Mouse (Mus musculus) myocyte (in vitro differentiated cells): ENCODE data around the gene Pnkd. TPM values are rescaled to one million over a fixed set of nuclear protein-coding genes. Genes with fewer than 3 reads are reported as not detected.

ENCODE experiments used
- H3K27me3 ChIP-seq: one replicate; pipeline ENCODE4 v1.6.1; 2011; ENCODE audit not compliant: control insufficient read depth, insufficient read depth, insufficient read length
- H3K36me3 ChIP-seq: one replicate; pipeline ENCODE4 v1.6.1; 2011; ENCODE audit not compliant: control insufficient read depth, insufficient read depth
- H3K4me2 ChIP-seq: one replicate; pipeline ENCODE4 v1.6.1; 2011; ENCODE audit warnings: low read depth, control low read depth
- H3K4me3 ChIP-seq: one replicate; pipeline ENCODE4 v1.5.1; 2011; ENCODE audit warnings: mild to moderate bottlenecking, control low read depth, moderate library complexity
- H3K79me2 ChIP-seq: one replicate; pipeline ENCODE4 v1.6.1; 2011; ENCODE audit not compliant: control insufficient read depth, insufficient read depth
- H3ac ChIP-seq: one replicate; pipeline ENCODE4 v1.6.1; 2011; ENCODE audit not compliant: control insufficient read depth, insufficient read length
- CEBPB ChIP-seq: IDR thresholded peaks from 2 replicates; pipeline ENCODE4 v1.6.1; 2011; ENCODE audit warnings: mild to moderate bottlenecking, moderate library complexity; ENCODE audit not compliant: poor library complexity, insufficient read depth, severe bottlenecking
- E2F4 ChIP-seq: IDR thresholded peaks from one replicate; pipeline ENCODE4 v1.6.1; 2011; ENCODE audit warnings: mild to moderate bottlenecking, control low read depth, moderate library complexity; ENCODE audit not compliant: insufficient read depth
- MAX ChIP-seq: IDR thresholded peaks from one replicate; pipeline ENCODE4 v1.6.1; 2011; ENCODE audit warnings: low read depth, mild to moderate bottlenecking, control low read depth
- MYOD1 ChIP-seq, 3 experiments: IDR thresholded peaks; one replicate each; pipeline ENCODE4 v1.6.1; 2011; ENCODE audit warnings: control low read depth in 2 of 3, low read depth in 2 of 3, mild to moderate bottlenecking in 2 of 3, moderate library complexity in 1 of 3; ENCODE audit not compliant: insufficient read length in 2 of 3, control insufficient read depth in 1 of 3
- MYOG ChIP-seq, 3 experiments: IDR thresholded peaks; one replicate each; pipeline ENCODE4 v1.6.1; 2011; ENCODE audit warnings: control low read depth in 2 of 3, low read depth in 2 of 3, mild to moderate bottlenecking in 2 of 3; ENCODE audit not compliant: insufficient read length in 2 of 3, control insufficient read depth in 1 of 3, insufficient read depth in 1 of 3
- POLR2A ChIP-seq: IDR thresholded peaks from one replicate; pipeline ENCODE4 v1.6.1; 2011; ENCODE audit warnings: low read depth, mild to moderate bottlenecking, control low read depth, moderate library complexity; ENCODE audit not compliant: insufficient read length
- POLR2AphosphoS2 ChIP-seq: IDR thresholded peaks from one replicate; pipeline ENCODE4 v1.6.1; 2011; ENCODE audit warnings: low read depth, control low read depth; ENCODE audit not compliant: insufficient read length
- REST ChIP-seq: IDR thresholded peaks from one replicate; pipeline ENCODE4 v1.6.1; 2011; ENCODE audit warnings: mild to moderate bottlenecking, control low read depth, moderate library complexity; ENCODE audit not compliant: insufficient read depth, insufficient read length
- SRF ChIP-seq: IDR thresholded peaks from one replicate; pipeline ENCODE4 v1.6.1; 2011; ENCODE audit warnings: low read depth; ENCODE audit not compliant: control insufficient read depth, insufficient read length
- TCF12 ChIP-seq: IDR thresholded peaks from one replicate; pipeline ENCODE4 v1.6.1; 2011; ENCODE audit warnings: mild to moderate bottlenecking, control low read depth; ENCODE audit not compliant: poor library complexity, insufficient read depth, severe bottlenecking
- TCF3 ChIP-seq: IDR thresholded peaks from one replicate; pipeline ENCODE4 v1.6.1; 2011; ENCODE audit warnings: low read depth, control low read depth; ENCODE audit not compliant: insufficient read length
- USF1 ChIP-seq: IDR thresholded peaks from one replicate; pipeline ENCODE4 v1.6.1; 2011; ENCODE audit warnings: low read depth, mild to moderate bottlenecking, control low read depth, moderate library complexity
- polyA plus RNA-seq: library from polyadenylated mRNA; unstranded; fragments of >200 nt; fragmentation: generic; extraction: Trizol; gene quantifications from one replicate; pipeline ENCODE4 v1.2.1, GENCODE M21; 2012; ENCODE audit warnings: missing spikeins

Pnkd gene
- polyA plus RNA-seq, 1 experiment, result 93.7 TPM

GRCm38 (mm10) chr1:74387386-74387988, 102.8 kb downstream of the Pnkd start:
- peaks cover 7% of the 10 kb centered on the region for H3K79me2 ChIP-seq
- peak overlapping the region; percentile 30 for H3K4me3 ChIP-seq
- H3ac ChIP-seq, result no peak overlapping the region
- TF ChIP-seq MYOD1 (IDR thresholded peaks at IDR 0.05; ENCODE audit: control insufficient read depth in 1 of 3, insufficient read length in 2 of 3, low read depth in 2 of 3), result no peak
- no peak for TF ChIP-seq TCF3
- TF ChIP-seq MAX, result no peak
- no peak for TF ChIP-seq SRF
- TF ChIP-seq TCF12, result no peak
- TF ChIP-seq CEBPB, result no peak
- no peak for TF ChIP-seq POLR2AphosphoS2
- no peak for TF ChIP-seq USF1
- no peak for TF ChIP-seq MYOG (IDR thresholded peaks at IDR 0.05; ENCODE audit: control insufficient read depth in 1 of 3, insufficient read depth in 1 of 3, insufficient read length in 2 of 3, low read depth in 2 of 3)
- TF ChIP-seq E2F4, result no peak
- no peak for TF ChIP-seq POLR2A
- no peak for TF ChIP-seq REST
- H3K27me3 ChIP-seq, result no peaks in the 10 kb centered on the region
- H3K4me2 ChIP-seq, result peak overlapping the region; percentile 66
- H3K36me3 ChIP-seq, result no peaks in the 10 kb centered on the region

GRCm38 (mm10) chr1:74388398-74388920, 103.7 kb downstream of the Pnkd start:
- H3K79me2 ChIP-seq, result peaks cover 16% of the 10 kb centered on the region
- H3K4me2 ChIP-seq, result no peak overlapping the region
- H3K36me3 ChIP-seq, result no peaks in the 10 kb centered on the region
- no peak overlapping the region for H3K4me3 ChIP-seq
- no peak overlapping the region for H3ac ChIP-seq
- TF ChIP-seq POLR2A, result no peak
- no peak for TF ChIP-seq POLR2AphosphoS2
- no peak for TF ChIP-seq SRF
- TF ChIP-seq MAX, result no peak
- H3K27me3 ChIP-seq, result no peaks in the 10 kb centered on the region

- H3K27me3 ChIP-seq, result no peaks in the 10 kb centered on the region
- peaks cover 18% of the 10 kb centered on the region for H3K79me2 ChIP-seq
- TF ChIP-seq MYOD1 (IDR thresholded peaks at IDR 0.05; ENCODE audit: control insufficient read depth in 1 of 3, insufficient read length in 2 of 3, low read depth in 2 of 3) (no peak), POLR2AphosphoS2 (no peak), E2F4 (no peak), MAX (no peak), MYOG (IDR thresholded peaks at IDR 0.05; ENCODE audit: control insufficient read depth in 1 of 3, insufficient read depth in 1 of 3, insufficient read length in 2 of 3, low read depth in 2 of 3) (no peak), CEBPB (no peak), SRF (no peak), TCF12 (no peak), POLR2A (no peak)
- no peak overlapping the region for H3ac ChIP-seq
- no peaks in the 10 kb centered on the region for H3K36me3 ChIP-seq
- peak overlapping the region; percentile 55 for H3K4me3 ChIP-seq
- H3K4me2 ChIP-seq, result peak overlapping the region; percentile 84
Observed at GRCm38 (mm10) chr1:74389831-74390286, 105.1 kb downstream of the Pnkd start.

GRCm38 (mm10) chr1:74390287-74390906, 105.7 kb downstream of the Pnkd start:
- Histone ChIP-seq H3K4me2 (peak overlapping the region; percentile 84), H3K27me3 (no peaks in the 10 kb centered on the region), H3ac (no peak overlapping the region), H3K4me3 (peak overlapping the region; percentile 55), H3K79me2 (peaks cover 18% of the 10 kb centered on the region), H3K36me3 (no peaks in the 10 kb centered on the region)
- TF ChIP-seq MYOG (IDR thresholded peaks at IDR 0.05; ENCODE audit: control insufficient read depth in 1 of 3, insufficient read depth in 1 of 3, insufficient read length in 2 of 3, low read depth in 2 of 3) (no peak), E2F4 (no peak), POLR2A (no peak), TCF12 (no peak), CEBPB (no peak), TCF3 (no peak), MYOD1 (IDR thresholded peaks at IDR 0.05; ENCODE audit: control insufficient read depth in 1 of 3, insufficient read length in 2 of 3, low read depth in 2 of 3) (no peak), REST (no peak), USF1 (no peak), MAX (no peak), SRF (no peak)
